Mouse (Mus musculus) mouse embryonic stem cell (cell line): ENCODE measurements around the gene Ifnb1.

ENCODE experiments used
- in situ Hi-C, 2 experiments: fragments of 300-500 bp; cut with MboI; formaldehyde crosslinking; loops; 1 replicate in 1 of 2; 3 replicates in 1 of 2; pipeline ENCODE4 v1.14.3; 2019 to 2020; ENCODE audit warnings: low sequenced_read_pairs in 2 of 2, low pct_unique_long_range_greater_than_20kb in 1 of 2, mixed read lengths in 1 of 2; ENCODE audit not compliant: unreplicated experiment in 1 of 2

Ifnb1 gene

GRCm38 (mm10) chr4:88515711-88516211, 6.8 kb downstream of the Ifnb1 start:
- in situ Hi-C loops: no loop called here

DNA sequence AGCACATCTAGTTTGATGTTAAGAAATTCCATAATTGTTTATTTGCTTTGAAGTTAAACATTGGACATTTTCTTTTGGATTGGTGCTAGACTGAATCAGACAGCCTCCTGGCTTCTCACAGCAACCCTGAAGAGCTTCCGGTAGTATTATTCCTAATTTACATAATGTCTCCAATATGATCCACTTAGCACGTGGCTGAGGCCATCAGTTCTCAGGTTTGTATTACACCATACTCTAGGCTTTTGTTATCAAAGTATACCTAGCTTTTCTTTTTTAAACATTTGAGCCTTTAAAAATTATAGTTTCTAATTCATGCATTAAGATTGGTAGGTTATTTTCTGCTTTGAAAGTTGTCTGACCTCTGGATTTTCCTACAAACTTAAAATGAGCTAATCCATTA, 7.3 kb downstream of the Ifnb1 start:
- in situ Hi-C loops: no loop called here

DNA sequence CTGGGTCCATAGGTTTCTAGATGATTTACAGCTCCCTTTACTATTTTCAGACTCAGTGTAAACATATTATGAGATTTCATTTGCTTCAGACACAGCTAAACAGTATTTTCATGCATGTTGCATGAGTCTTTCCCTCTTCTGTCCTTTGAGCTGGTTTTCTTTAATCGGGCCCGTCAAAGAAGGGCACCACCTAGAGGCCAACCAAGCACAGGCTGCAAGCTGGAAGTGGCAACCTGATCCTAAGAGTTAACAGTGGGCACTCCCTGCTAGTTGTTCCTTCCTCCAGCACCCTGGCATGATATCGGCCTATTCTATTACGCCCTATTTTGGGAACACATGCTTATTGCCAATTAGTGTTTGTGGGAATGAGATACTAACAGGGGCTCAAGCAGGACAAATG, 8.2 kb downstream of the Ifnb1 start:
- in situ Hi-C loops: no loop called here

- in situ Hi-C loops: no loop called here
These were observed 8.8 kb downstream of the Ifnb1 start for GRCm38 (mm10) chr4:88513743-88514142.

DNA sequence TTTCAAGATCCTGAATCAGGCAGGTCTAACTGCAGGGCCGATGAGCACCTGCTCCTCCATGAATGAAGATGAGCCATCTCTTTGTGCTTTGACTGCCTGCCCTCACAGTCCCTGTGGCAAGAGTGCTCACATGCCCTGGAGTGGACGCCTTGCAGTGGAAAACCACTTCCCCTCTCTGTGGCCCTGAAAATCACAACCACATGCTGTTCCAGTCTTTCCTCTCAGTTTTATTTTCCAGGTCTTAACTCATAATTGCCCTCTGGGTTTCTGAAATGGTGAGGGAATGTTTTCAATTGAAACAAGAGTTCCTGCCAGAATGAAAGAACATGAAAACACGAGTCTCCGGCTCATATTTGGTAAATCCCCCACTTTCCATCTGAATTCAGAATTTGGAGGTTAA, 18.8 kb downstream of the Ifnb1 start:
- in situ Hi-C loops: no loop called here

DNA sequence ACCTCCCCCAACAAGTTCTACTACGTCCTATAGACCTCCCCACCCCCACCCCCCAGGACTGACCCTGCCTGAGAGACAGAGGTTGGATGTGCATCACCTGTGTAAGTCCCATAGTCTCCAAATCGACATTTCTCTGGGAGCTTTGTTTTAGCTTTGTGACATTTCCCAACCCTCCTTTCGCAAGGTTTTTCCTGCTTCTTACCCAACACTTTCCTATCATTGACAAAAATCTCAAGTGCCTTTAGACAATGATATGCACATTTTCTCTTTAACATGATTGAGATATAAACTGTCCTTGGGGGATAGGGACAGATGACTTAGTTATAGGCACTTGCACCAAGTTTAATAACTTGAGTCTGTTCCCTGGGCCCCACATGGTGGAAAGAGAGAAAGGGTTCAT, 21.3 kb downstream of the Ifnb1 start:
- in situ Hi-C loops: no loop called here

- in situ Hi-C loops: no loop called here
These were observed 26.1 kb downstream of the Ifnb1 start for GRCm38 (mm10) chr4:88496321-88497018.

GRCm38 (mm10) chr4:88489622-88490021, 33.0 kb downstream of the Ifnb1 start:
- in situ Hi-C loops: no loop called here

DNA sequence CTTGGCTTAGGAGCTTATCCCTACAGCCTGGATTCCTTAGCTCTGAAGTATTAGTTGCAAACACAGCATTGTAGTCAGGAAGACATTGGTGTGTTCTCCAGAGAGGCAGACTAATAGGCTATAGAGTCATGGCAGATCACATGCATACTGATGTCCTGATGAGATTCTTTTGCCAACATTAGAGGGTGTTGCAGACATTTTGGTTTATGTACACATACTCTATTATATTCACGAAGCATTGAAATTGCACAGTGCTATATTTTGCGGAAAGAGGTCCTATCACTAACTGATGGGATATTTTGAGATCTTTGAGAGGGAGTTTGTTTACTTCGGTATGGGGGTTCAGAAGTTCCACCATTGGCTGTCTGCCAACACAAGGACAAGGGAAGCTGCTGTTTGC, 34.5 kb downstream of the Ifnb1 start:
- in situ Hi-C loops: no loop called here

DNA sequence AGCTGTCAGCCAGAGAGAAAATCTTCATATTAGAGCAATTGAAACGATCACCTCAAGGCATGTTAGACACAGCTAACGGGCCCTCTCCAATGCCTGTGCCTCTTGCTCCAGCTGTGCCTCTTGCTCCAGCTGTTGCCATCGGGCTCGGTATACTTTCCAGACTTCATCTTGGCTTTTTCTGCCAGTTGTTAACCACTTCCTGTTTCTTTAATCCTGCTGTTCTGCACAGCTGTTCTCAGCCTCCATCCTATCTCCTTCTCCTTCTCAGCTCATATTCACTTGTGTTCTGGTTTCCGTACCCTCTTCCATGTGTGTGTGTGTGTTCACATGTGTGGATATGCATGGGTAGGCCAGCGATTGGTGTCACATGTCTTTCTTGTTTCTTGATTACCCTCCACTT, 42.4 kb downstream of the Ifnb1 start:
- in situ Hi-C loops: no loop called here

DNA sequence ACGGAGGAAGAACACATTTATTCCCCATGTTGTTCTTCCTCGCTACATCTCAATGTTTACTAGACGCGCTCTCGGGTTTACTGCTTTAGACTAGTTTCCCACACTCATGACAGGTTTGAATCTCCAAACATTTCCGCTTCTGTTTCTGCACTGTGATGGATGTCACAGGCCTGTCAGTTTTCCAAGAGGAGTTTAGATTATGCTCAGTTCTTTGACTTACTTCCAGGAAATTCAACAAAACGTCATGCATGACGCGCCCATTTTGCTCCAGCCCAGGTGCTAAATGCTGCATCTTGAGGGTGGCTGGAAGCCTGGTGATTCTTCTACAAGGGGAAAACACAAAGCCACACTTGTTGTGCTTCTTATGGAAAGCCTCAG, 43.8 kb downstream of the Ifnb1 start:
- in situ Hi-C loops: no loop called here

DNA sequence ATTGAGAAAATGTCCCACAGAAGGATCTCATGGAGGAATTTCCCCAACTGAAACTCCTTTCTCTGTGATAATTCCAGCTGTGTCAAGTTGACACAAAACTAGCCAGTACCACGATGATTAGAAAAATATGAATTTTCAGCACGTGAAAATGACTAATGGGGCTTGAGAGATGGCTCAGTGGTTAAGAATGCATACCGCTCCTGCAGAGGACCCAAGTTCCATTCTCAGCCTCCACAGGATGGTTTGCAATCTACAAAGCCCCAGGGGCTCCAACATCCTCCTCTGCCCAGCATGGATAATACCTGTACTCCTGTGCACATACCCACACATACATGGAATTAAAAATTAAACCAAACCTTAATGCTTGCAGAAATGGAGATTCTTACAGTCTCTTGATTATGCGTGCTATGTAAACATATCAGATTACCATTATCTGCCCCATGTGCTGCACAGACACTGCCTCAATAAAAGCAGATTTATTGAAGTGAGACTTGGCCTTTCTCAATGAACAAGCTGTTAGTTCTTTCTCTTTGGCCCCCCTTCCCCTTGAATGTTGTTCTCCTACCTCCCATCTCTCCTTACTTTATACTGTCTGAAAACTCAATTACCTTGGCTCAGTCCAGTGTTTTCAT, 44.3 kb downstream of the Ifnb1 start:
- in situ Hi-C loops: no loop called here

- in situ Hi-C loops: no loop called here
These were observed 45.9 kb downstream of the Ifnb1 start for GRCm38 (mm10) chr4:88476511-88477210.

- in situ Hi-C loops: no loop called here
These were observed 46.5 kb downstream of the Ifnb1 start for GRCm38 (mm10) chr4:88476084-88476483.
